Comparison of ENCODE assay signal across 8 mouse cellular contexts in the genomic region with DNA sequence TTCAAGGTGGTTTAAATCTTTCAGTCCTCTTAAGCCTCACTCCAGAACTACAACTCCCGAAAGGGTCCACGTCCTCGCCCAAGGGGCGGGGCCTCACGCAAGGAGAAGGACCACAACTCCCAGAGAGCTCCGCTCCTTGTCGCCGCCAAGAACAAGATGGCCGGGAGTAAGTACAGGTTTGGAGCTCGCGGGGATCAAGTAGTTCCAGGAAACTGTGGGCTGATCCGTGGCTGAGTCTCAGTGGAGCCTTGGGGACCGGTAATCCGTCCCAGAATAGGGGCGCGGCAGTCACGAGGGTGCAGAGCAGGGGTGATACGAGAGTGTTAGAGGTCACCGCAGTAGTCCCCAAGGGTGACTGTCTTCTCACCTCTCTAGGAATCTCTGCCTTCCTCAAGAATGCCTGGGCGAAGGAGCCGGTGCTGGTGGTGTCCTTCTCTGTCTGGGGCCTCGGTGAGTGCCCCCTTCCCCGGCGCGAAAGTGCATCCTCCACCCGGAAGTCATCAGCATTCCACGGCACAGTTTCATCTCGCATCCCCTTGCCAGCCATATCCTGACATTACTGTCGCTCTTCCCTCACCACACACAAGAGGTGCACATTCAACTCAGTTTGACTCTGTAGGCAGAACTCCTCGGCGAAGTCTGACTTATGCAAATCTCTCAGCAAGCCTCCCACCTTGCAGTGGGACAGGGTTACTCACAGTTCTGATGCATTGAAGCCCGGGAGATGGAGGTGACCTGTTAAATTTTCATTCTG. TPM values are rescaled to one million over a fixed set of nuclear protein-coding genes. Genes with fewer than 3 reads are reported as not detected.
DNase-seq lines count a peak whose midpoint lies in the region; ATAC-seq lines count a peak whose summit lies in the region.

TSS of gene Ndufa3 (plus strand) at position 132 of the 754 bp plus-strand sequence.

- H3K4me3 ChIP-seq in hindbrain, embryonic 11.5 days (ENCODE audit: low read depth, low read length): peak within 1 kb of the TSS; percentile 63

- ATAC-seq in hindbrain, embryonic 11.5 days (ENCODE audit: low FRiP score): peak; percentile 96

- H3K27me3 ChIP-seq in hindbrain, embryonic 11.5 days (ENCODE audit: control insufficient read depth, insufficient read depth, low read length): no peaks in the 10 kb centered on the region

- H3K9ac ChIP-seq in hindbrain, embryonic 11.5 days (ENCODE audit: low read depth, low read length): peak within 1 kb of the TSS; percentile 76

- H3K4me2 ChIP-seq in hindbrain, embryonic 11.5 days (replicated peaks; ENCODE audit: low read depth, low read length): peak within 1 kb of the TSS; percentile 66

- H3K36me3 ChIP-seq in hindbrain, embryonic 11.5 days (ENCODE audit: control insufficient read depth, insufficient read depth, low read length): no peaks in the 10 kb centered on the region

- WGBS in hindbrain, embryonic 11.5 days: 2% methylated on average over 32 of the region's 32 CpGs

- H3K9me3 ChIP-seq in hindbrain, embryonic 11.5 days (ENCODE audit: control insufficient read depth, low read length): no peaks in the 10 kb centered on the region

- no peak within 1 kb of the TSS for H3K27ac ChIP-seq in hindbrain, embryonic 11.5 days (ENCODE audit: low read depth, low read length)

- DNase-seq in NIH3T3 (ENCODE audit: low read depth): peak; percentile 94
- DNase-seq in cerebellum, adult 9-11 months: peak; percentile 94
- DNase-seq in frontal cortex, adult 2 months (ENCODE audit: extremely low spot score in 1 of 2, low spot score in 1 of 2): peak; percentile 85 to 92
- DNase-seq in hindbrain, embryonic 11.5 days (ENCODE audit: low spot score): peak; percentile 90
- DNase-seq in layer of hippocampus, postnatal 10 days (ENCODE audit: low spot score in 2 of 2): peak; percentile 83 to 87
- DNase-seq in lung, postnatal 10 days: peak; percentile 94
- peak; percentile 85 for DNase-seq in ovary, postnatal 36 days (ENCODE audit: low spot score)
- DNase-seq in thymus, postnatal 25 days: peak; percentile 88

- no peaks in the 10 kb centered on the region for H3K4me1 ChIP-seq in hindbrain, embryonic 11.5 days (replicated peaks; ENCODE audit: control insufficient read depth, insufficient read depth, low read length)

RNA-seq across cellular contexts. Expression of gene Ndufa3, which starts in this region (rescaled TPM):
- 302 and 306 TPM in 2 replicates for polyA plus RNA-seq in frontal cortex, adult 2 months (2012; rRNA removed)
- 343 and 344 TPM in 2 replicates for polyA plus RNA-seq in hindbrain, embryonic 11.5 days (2014; fragmentation: Nextera tagmentation; extraction: Ambion mirVana)
- 100 to 1,000 TPM; 531 to 596 TPM for total RNA-seq in layer of hippocampus, postnatal 10 days (2021)
